Mouse (Mus musculus) 3T3-L1 (cell line): ENCODE measurements around the gene Tmem38b.

Source experiments
- DNase-seq: peaks from one replicate; pipeline ENCODE4 v3.0.0-alpha.2; 2015; ENCODE audit warnings: low read depth, low spot score

Tmem38b gene

GRCm38 (mm10) chr4:53884351-53885245 is 58.8 kb downstream of the Tmem38b start:
- DNase-seq: peak; percentile 61

GRCm38 (mm10) chr4:53886342-53887088 is 60.7 kb downstream of the Tmem38b start:
- no peak for DNase-seq

GRCm38 (mm10) chr4:53895335-53895734 is 69.5 kb downstream of the Tmem38b start:
- DNase-seq: peak; percentile 26

- no peak for DNase-seq
These were observed 70.4 kb downstream of the Tmem38b start for GRCm38 (mm10) chr4:53896150-53896833.

- peak; percentile 60 for DNase-seq
These were observed 74.6 kb downstream of the Tmem38b start for GRCm38 (mm10) chr4:53900386-53900971.

GRCm38 (mm10) chr4:53904335-53904734 is 78.5 kb downstream of the Tmem38b start:
- DNase-seq: no peak

GRCm38 (mm10) chr4:53905537-53905936 is 79.7 kb downstream of the Tmem38b start:
- DNase-seq: no peak

- no peak for DNase-seq
These were observed 81.2 kb downstream of the Tmem38b start for GRCm38 (mm10) chr4:53907071-53907470.
